Mouse (Mus musculus): Measurements from ENCODE around the gene Arid1b.

GRCm38 (mm10) chr17:5269302-5269701 lies 275.2 kb downstream of the Arid1b start:
- TF ChIP-seq CTCF (IDR thresholded peaks at IDR 0.05; ENCODE audit: low read depth, low read length) = no peak
- TF ChIP-seq POLR2AphosphoS5 (IDR thresholded peaks at IDR 0.05; ENCODE audit: insufficient replicate concordance, low read depth, low read length) = no peak
